Mouse (Mus musculus) kidney, embryonic 16.5 days (tissue): ENCODE measurements around the gene Mars. TPM values are rescaled to one million over a fixed set of nuclear protein-coding genes. Genes with fewer than 3 reads are reported as not detected.

Source experiments
- ATAC-seq: fragments of 200-750 bp; cut with Nextera tagmentation; 2 replicates; pipeline ENCODE4 v1.8.0; 2017; ENCODE audit warnings: moderate TSS enrichment; ENCODE audit not compliant: low FRiP score, low TSS enrichment
- H3K27ac ChIP-seq: fragments of 300-500 bp; sonication (generic); 2 replicates; pipeline ENCODE4 v1.5.1; 2014; ENCODE audit warnings: low read length
- H3K27me3 ChIP-seq: fragments of 300-500 bp; sonication (generic); 2 replicates; pipeline ENCODE4 v1.6.1; 2014; ENCODE audit warnings: low read length, control low read depth, mixed read lengths; ENCODE audit not compliant: insufficient read depth
- H3K36me3 ChIP-seq: fragments of 300-500 bp; sonication (generic); 2 replicates; pipeline ENCODE4 v1.6.1; 2014; ENCODE audit warnings: low read length, control low read depth, mixed read lengths; ENCODE audit not compliant: insufficient read depth
- H3K4me1 ChIP-seq: fragments of 300-500 bp; sonication (generic); 2 replicates; pipeline ENCODE4 v1.6.1; 2014; ENCODE audit warnings: low read length, control low read depth, mixed read lengths; ENCODE audit not compliant: insufficient read depth
- H3K4me2 ChIP-seq: fragments of 300-500 bp; sonication (generic); replicated peaks from 2 replicates; pipeline ENCODE4 v1.6.1; 2014; ENCODE audit warnings: low read depth, low read length
- H3K4me3 ChIP-seq: fragments of 300-500 bp; sonication (generic); 2 replicates; pipeline ENCODE4 v1.5.1; 2014; ENCODE audit warnings: mild to moderate bottlenecking, low read length
- H3K9ac ChIP-seq: fragments of 300-500 bp; sonication (generic); replicated peaks from 2 replicates; pipeline ENCODE4 v1.6.1; 2014; ENCODE audit warnings: low read length
- H3K9me3 ChIP-seq: fragments of 300-500 bp; sonication (generic); 2 replicates; pipeline ENCODE4 v1.6.1; 2016; ENCODE audit warnings: low read length, control low read depth
- WGBS: fragments of 180-500 bp; shearing (Covaris S2); extraction: QIAGEN DNeasy Blood & Tissue Kit; methylation state at CpG from one replicate; pipeline ENCODE4 v1.1.7; 2014; 5-methylcytosine and 5-hydroxymethylcytosine counted together
- polyA plus RNA-seq: library from polyadenylated mRNA; unstranded; fragments of >200 nt; fragmentation: Nextera tagmentation; extraction: Ambion mirVana; gene quantifications from 2 replicates; pipeline ENCODE4 v1.2.1, GENCODE M21; 2015

Gene Mars
- polyA plus RNA-seq, 1 experiment from 2014 or later = 115 TPM

GRCm38 (mm10) chr10:127326017-127326801, 14.6 kb upstream of the Mars start:
- WGBS = 1% methylated on average over 53 of the region's 54 CpGs
- peak overlapping the region; percentile 56 for H3K4me3 ChIP-seq
- H3K9ac ChIP-seq = peak overlapping the region; percentile 64
- peaks cover 17% of the 10 kb centered on the region for H3K4me1 ChIP-seq
- H3K27me3 ChIP-seq = peaks cover 52% of the 10 kb centered on the region
- peak overlapping the region; percentile 94 for H3K4me2 ChIP-seq
- H3K27ac ChIP-seq = no peak overlapping the region
- 0 out of 2 replicates have a peak, but pooled peaks cover 4% of the 10 kb centered on the region for H3K9me3 ChIP-seq
- H3K36me3 ChIP-seq = peaks cover 11% of the 10 kb centered on the region; the same call in 1 of the 2 replicates
- ATAC-seq = peak; percentile 43; the same call in 1 of the 2 replicates

GRCm38 (mm10) chr10:127325454-127326016, 13.9 kb upstream of the Mars start:
- H3K9ac ChIP-seq = peak overlapping the region; percentile 64
- H3K27ac ChIP-seq = no peak overlapping the region
- peak overlapping the region; percentile 56 for H3K4me3 ChIP-seq
- H3K27me3 ChIP-seq = peaks cover 52% of the 10 kb centered on the region
- peak overlapping the region; percentile 94 for H3K4me2 ChIP-seq
- H3K36me3 ChIP-seq = 0 out of 2 replicates have a peak, but pooled peaks cover 4% of the 10 kb centered on the region
- WGBS = 30% methylated on average over 14 of the region's 14 CpGs
- 0 out of 2 replicates have a peak, but pooled peaks cover 4% of the 10 kb centered on the region for H3K9me3 ChIP-seq
- ATAC-seq = no peak
- H3K4me1 ChIP-seq = peaks cover 17% of the 10 kb centered on the region

DNA sequence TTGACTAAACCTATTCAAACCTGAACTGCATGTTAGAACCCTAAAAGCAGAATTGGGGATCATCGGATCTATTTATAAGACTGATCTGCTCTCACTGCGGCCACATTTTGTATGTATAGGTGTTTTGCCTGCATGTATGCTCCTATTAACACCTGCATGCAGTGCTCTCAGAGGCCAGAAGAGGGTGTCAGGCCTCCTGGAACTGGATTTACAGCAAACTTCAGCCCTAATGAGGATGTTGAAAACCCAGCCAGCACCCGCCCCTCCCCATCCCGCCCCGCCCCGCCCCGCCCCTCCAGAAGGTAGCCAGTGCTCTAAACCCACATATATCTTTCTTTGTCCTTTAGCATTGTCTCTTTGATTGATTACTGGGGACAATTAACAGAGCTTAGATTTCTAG, 12.9 kb upstream of the Mars start:
- Histone ChIP-seq H3K27ac (no peak overlapping the region), H3K9ac (no peak overlapping the region), H3K9me3 (0 out of 2 replicates have a peak, but pooled peaks cover 4% of the 10 kb centered on the region), H3K36me3 (no peaks in the 10 kb centered on the region), H3K4me2 (no peak overlapping the region), H3K27me3 (peaks cover 51% of the 10 kb centered on the region), H3K4me3 (no peak overlapping the region), H3K4me1 (peaks cover 17% of the 10 kb centered on the region)
- no peak; the same call in 1 of the 2 replicates for ATAC-seq
- WGBS = 10% methylated on average over 7 of the region's 7 CpGs

GRCm38 (mm10) chr10:127323131-127323855, 11.7 kb upstream of the Mars start:
- H3K9me3 ChIP-seq = 0 out of 2 replicates have a peak, but pooled peaks cover 4% of the 10 kb centered on the region
- no peaks in the 10 kb centered on the region for H3K36me3 ChIP-seq
- peaks cover 42% of the 10 kb centered on the region for H3K27me3 ChIP-seq
- no peak overlapping the region for H3K4me3 ChIP-seq
- ATAC-seq = no peak
- 68% methylated on average over 17 of the region's 17 CpGs for WGBS
- H3K27ac ChIP-seq = no peak overlapping the region
- H3K9ac ChIP-seq = no peak overlapping the region
- H3K4me1 ChIP-seq = peaks cover 17% of the 10 kb centered on the region
- no peak overlapping the region for H3K4me2 ChIP-seq

DNA sequence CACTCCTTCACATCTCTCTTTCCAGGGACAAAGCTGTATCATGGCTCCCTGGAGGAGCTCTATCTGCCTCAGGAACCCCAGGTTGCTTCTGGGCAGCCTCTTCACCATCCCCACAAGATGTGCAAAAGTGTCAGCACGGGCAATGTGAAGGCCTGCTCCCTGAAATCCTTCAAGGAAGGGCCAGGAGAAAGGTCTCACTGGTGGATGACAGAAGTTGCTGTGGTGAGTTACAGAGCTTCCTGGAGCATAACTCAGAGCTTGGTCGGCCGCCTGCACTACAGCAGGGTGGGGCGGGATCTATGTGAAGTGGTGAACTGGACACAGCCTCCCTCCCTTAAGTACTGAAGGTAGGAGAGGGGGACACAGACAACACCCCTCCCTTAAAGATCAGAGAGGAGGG, 11.1 kb upstream of the Mars start:
- Histone ChIP-seq H3K27ac (no peak overlapping the region), H3K36me3 (no peaks in the 10 kb centered on the region), H3K4me3 (no peak overlapping the region), H3K4me2 (no peak overlapping the region), H3K4me1 (peaks cover 17% of the 10 kb centered on the region), H3K27me3 (peaks cover 36% of the 10 kb centered on the region), H3K9me3 (0 out of 2 replicates have a peak, but pooled peaks cover 4% of the 10 kb centered on the region), H3K9ac (no peak overlapping the region)
- 61% methylated on average over 4 of the region's 4 CpGs for WGBS
- no peak for ATAC-seq

DNA sequence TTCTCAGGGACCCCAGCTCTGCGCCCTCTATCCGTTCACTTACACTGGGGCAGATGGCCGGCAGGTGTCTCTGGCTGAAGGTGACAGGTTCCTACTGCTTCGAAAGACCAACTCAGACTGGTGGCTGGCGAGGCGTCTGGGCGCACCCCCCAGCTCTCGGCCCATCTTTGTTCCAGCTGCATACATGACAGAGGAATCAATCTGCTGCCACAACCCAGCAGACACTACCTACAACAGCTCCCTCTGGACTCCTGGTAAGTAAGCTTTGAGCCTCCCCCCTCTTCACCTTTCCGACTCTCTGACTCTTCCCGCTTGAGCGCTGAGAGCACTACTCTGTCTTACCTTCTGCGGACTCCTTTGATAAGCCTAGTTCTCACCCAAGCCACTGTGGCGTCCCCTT, 10.6 kb upstream of the Mars start:
- Histone ChIP-seq H3K27ac (no peak overlapping the region), H3K4me1 (peaks cover 17% of the 10 kb centered on the region), H3K27me3 (peaks cover 31% of the 10 kb centered on the region), H3K36me3 (no peaks in the 10 kb centered on the region), H3K9ac (no peak overlapping the region), H3K4me2 (no peak overlapping the region), H3K9me3 (0 out of 2 replicates have a peak, but pooled peaks cover 2% of the 10 kb centered on the region), H3K4me3 (no peak overlapping the region)
- ATAC-seq = no peak
- 60% methylated on average over 13 of the region's 13 CpGs for WGBS

GRCm38 (mm10) chr10:127321621-127322020, 10.0 kb upstream of the Mars start, which contains the start of gene Arhgap9:
Gene Arhgap9, plus strand, starts transcription at chr10:127321964.
- no peak within 1 kb of the TSS for H3K4me2 ChIP-seq
- peaks cover 12% of the 10 kb centered on the region for H3K4me1 ChIP-seq
- 70% methylated on average over 3 of the region's 3 CpGs for WGBS
- no peaks in the 10 kb centered on the region for H3K9me3 ChIP-seq
- no peak for ATAC-seq
- H3K9ac ChIP-seq = no peak within 1 kb of the TSS
- H3K36me3 ChIP-seq = no peaks in the 10 kb centered on the region
- H3K27me3 ChIP-seq = peaks cover 25% of the 10 kb centered on the region
- H3K27ac ChIP-seq = no peak within 1 kb of the TSS
- H3K4me3 ChIP-seq = no peak within 1 kb of the TSS

DNA sequence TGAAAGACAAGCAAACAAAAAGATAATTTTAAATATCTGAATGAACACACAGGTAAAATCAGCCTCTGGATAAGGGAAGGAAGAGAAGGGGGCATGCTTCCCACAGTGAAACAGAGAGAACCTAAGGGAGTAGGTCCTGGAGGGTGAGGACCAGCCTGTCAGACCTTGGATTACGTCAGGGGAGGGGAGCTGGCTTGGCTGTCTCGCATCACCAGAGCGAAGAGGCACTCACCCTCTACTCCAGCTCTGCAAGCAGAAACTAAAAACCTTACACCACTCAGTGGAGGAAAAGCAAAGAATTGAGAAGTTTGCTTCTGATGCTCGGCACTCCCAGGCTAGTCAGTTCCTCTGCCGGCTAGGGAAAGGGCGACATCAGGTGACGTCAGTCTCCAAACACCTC, 8.4 kb upstream of the Mars start:
- H3K4me3 ChIP-seq = no peak overlapping the region
- H3K4me1 ChIP-seq = no peaks in the 10 kb centered on the region
- H3K36me3 ChIP-seq = no peaks in the 10 kb centered on the region
- H3K9me3 ChIP-seq = no peaks in the 10 kb centered on the region
- 42% methylated on average over 7 of the region's 7 CpGs for WGBS
- H3K9ac ChIP-seq = no peak overlapping the region
- H3K27me3 ChIP-seq = peaks cover 9% of the 10 kb centered on the region; the same call in 1 of the 2 replicates
- H3K27ac ChIP-seq = no peak overlapping the region
- ATAC-seq = peak; percentile 73
- H3K4me2 ChIP-seq = no peak overlapping the region

DNA sequence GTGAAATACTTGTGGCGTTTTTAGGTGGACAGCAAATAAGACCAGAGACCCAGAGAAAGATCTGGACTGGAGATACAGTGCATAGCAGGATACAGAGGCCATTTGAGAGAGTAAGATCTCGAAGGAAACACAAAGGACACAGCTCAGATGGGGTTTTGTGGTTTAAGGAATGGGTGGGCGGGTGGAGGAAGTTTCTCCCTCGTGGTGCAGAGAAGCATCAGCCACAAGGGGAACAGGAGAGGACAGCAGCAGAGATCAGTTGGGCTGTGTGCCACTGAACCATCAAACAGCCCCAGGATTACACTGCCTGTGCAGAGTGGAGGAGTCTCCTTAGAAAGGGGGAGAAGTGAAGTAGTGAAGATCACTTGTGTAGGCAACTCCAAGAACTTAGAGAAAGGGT, 6.4 kb upstream of the Mars start:
- WGBS = 38% methylated on average over 4 of the region's 4 CpGs
- no peaks in the 10 kb centered on the region for H3K4me1 ChIP-seq
- no peak overlapping the region for H3K27ac ChIP-seq
- H3K9ac ChIP-seq = no peak overlapping the region
- ATAC-seq = no peak
- H3K36me3 ChIP-seq = no peaks in the 10 kb centered on the region
- H3K4me2 ChIP-seq = no peak overlapping the region
- no peak overlapping the region for H3K4me3 ChIP-seq
- no peaks in the 10 kb centered on the region for H3K9me3 ChIP-seq
- H3K27me3 ChIP-seq = no peaks in the 10 kb centered on the region; the same call in 1 of the 2 replicates
